Mouse (Mus musculus) limb, embryonic 13.5 days (tissue): ENCODE measurements around the gene Osbpl6. TPM values are rescaled to one million over a fixed set of nuclear protein-coding genes. Genes with fewer than 3 reads are reported as not detected.

Experiments
- ATAC-seq: fragments of 200-750 bp; cut with Nextera tagmentation; 2 replicates; pipeline ENCODE4 v1.8.0; 2017; ENCODE audit warnings: low read depth, moderate number of reproducible peaks, moderate TSS enrichment; ENCODE audit not compliant: low FRiP score
- H3K27ac ChIP-seq: fragments of 300-500 bp; sonication (generic); 2 replicates; pipeline ENCODE4 v1.5.1; 2015; ENCODE audit warnings: inconsistent platforms, mild to moderate bottlenecking, moderate library complexity
- H3K27me3 ChIP-seq: fragments of 300-500 bp; sonication (generic); 2 replicates; pipeline ENCODE4 v1.6.1; 2015; ENCODE audit warnings: mild to moderate bottlenecking, inconsistent platforms
- H3K36me3 ChIP-seq: fragments of 300-500 bp; sonication (generic); 2 replicates; pipeline ENCODE4 v1.6.1; 2015; ENCODE audit warnings: inconsistent platforms, mild to moderate bottlenecking, moderate library complexity
- H3K4me1 ChIP-seq: fragments of 300-500 bp; sonication (generic); 2 replicates; pipeline ENCODE4 v1.6.1; 2015; ENCODE audit warnings: inconsistent platforms
- H3K4me2 ChIP-seq: fragments of 300-500 bp; sonication (generic); replicated peaks from 2 replicates; pipeline ENCODE4 v1.6.1; 2015; ENCODE audit warnings: inconsistent platforms, mild to moderate bottlenecking, moderate library complexity
- H3K4me3 ChIP-seq: fragments of 300-500 bp; sonication (generic); 2 replicates; pipeline ENCODE4 v1.5.1; 2015; ENCODE audit warnings: moderate library complexity, mild to moderate bottlenecking, inconsistent platforms
- H3K9ac ChIP-seq: fragments of 300-500 bp; sonication (generic); 2 replicates; pipeline ENCODE4 v1.6.1; 2015; ENCODE audit warnings: mild to moderate bottlenecking, inconsistent platforms
- H3K9me3 ChIP-seq: fragments of 300-500 bp; sonication (generic); 2 replicates; pipeline ENCODE4 v1.6.1; 2016; ENCODE audit warnings: inconsistent platforms
- WGBS: fragments of 180-500 bp; shearing (Covaris S2); methylation state at CpG from one replicate; pipeline ENCODE4 v1.1.7; 2015; 5-methylcytosine and 5-hydroxymethylcytosine counted together
- polyA plus RNA-seq: library from polyadenylated mRNA; unstranded; fragments of >200 nt; fragmentation: Nextera tagmentation; extraction: Ambion mirVana; gene quantifications from 2 replicates; pipeline ENCODE4 v1.2.1, GENCODE M21; 2015

Gene Osbpl6
- polyA plus RNA-seq: 17.8 and 19.1 TPM in 2 replicates

DNA sequence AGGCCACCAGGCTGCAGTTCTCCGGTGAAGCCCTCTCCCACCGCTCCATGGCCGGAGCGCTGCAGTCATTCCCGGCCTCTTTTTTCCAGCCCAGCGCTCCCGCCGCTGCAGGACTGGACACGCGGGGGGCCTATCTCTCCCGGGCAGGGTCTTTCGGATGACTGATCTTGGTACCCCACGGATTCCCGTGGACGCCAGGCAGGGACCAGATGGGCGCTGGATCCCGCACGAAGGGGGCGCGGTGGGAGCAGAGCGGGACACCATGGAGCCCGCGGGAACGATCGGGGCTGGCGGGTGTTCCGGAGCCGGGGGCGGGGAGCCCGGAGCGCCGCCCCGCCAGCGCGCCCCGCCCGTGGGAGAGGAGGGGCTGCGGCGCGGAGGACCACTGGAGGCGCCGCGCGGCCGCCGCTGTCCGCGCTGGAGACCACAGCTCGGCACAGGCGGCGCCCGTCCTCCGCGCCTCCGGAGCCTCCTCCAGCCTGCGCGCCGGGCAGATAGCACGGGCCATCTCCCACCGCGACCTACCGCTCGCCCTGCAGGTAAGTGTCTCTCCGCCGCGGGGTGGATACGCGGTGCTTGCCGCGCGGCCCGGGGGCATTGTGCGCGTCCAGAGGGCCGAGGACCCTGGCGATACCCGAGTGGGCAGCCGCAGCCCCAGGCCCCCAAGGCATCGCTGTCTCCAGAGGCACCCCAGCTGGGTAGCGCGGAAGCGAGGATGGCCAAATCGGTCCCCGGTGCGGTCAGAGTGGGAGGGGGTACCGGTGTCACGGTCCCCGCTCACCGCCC is at the start of gene Osbpl6:
Gene Osbpl6 (plus strand): TSS at position 358 of the 786 bp plus-strand sequence.
- Histone ChIP-seq H3K27me3 (peaks cover 11% of the 10 kb centered on the region), H3K4me2 (peak within 1 kb of the TSS; percentile 88), H3K27ac (peak within 1 kb of the TSS; percentile 76), H3K9ac (peak within 1 kb of the TSS; percentile 89), H3K9me3 (no peaks in the 10 kb centered on the region), H3K4me1 (peaks cover 16% of the 10 kb centered on the region), H3K36me3 (no peaks in the 10 kb centered on the region), H3K4me3 (peak within 1 kb of the TSS; percentile 93)
- ATAC-seq: peak; percentile 94
- under 1% methylated on average over 78 of the region's 89 CpGs for WGBS

GRCm38 (mm10) chr2:76360226-76360625 is 46.1 kb upstream of the Osbpl6 start, which contains the start of gene Cyct:
Gene Cyct, minus strand, starts transcription at chr2:76360450.
- Histone ChIP-seq H3K4me1 (no peaks in the 10 kb centered on the region), H3K27ac (no peak within 1 kb of the TSS), H3K4me2 (no peak within 1 kb of the TSS), H3K9me3 (no peaks in the 10 kb centered on the region), H3K36me3 (no peaks in the 10 kb centered on the region), H3K9ac (no peak within 1 kb of the TSS), H3K4me3 (no peak within 1 kb of the TSS), H3K27me3 (no peaks in the 10 kb centered on the region)
- no peak for ATAC-seq
- 87% methylated on average over 11 of the region's 11 CpGs for WGBS

- H3K36me3 ChIP-seq: no peaks in the 10 kb centered on the region
- no peak overlapping the region for H3K9ac ChIP-seq
- H3K4me1 ChIP-seq: no peaks in the 10 kb centered on the region
- H3K27me3 ChIP-seq: no peaks in the 10 kb centered on the region
- H3K9me3 ChIP-seq: no peaks in the 10 kb centered on the region
- 36% methylated on average over 2 of the region's 2 CpGs for WGBS
- no peak overlapping the region for H3K4me2 ChIP-seq
- no peak overlapping the region for H3K27ac ChIP-seq
- ATAC-seq: no peak
- H3K4me3 ChIP-seq: no peak overlapping the region
Measured at GRCm38 (mm10) chr2:76362111-76362510, 44.2 kb upstream of the Osbpl6 start.

- ATAC-seq: no peak
Measured at GRCm38 (mm10) chr2:76365811-76366210, 40.5 kb upstream of the Osbpl6 start.

GRCm38 (mm10) chr2:76367188-76367922 is 39.0 kb upstream of the Osbpl6 start:
- no peak overlapping the region for H3K9ac ChIP-seq
- peaks cover 12% of the 10 kb centered on the region for H3K4me1 ChIP-seq
- no peak overlapping the region for H3K4me2 ChIP-seq
- no peaks in the 10 kb centered on the region for H3K27me3 ChIP-seq
- no peak overlapping the region for H3K4me3 ChIP-seq
- peaks cover 9% of the 10 kb centered on the region for H3K36me3 ChIP-seq
- no peak overlapping the region for H3K27ac ChIP-seq
- H3K9me3 ChIP-seq: no peaks in the 10 kb centered on the region
- no peak for ATAC-seq
- 21% methylated on average over 9 of the region's 9 CpGs for WGBS

More at GRCm38 (mm10) chr2:76365811-76366210, 40.5 kb upstream of the Osbpl6 start:
- Histone ChIP-seq H3K27me3 (no peaks in the 10 kb centered on the region), H3K27ac (no peak overlapping the region), H3K4me3 (no peak overlapping the region), H3K9me3 (no peaks in the 10 kb centered on the region), H3K36me3 (no peaks in the 10 kb centered on the region), H3K4me2 (no peak overlapping the region), H3K9ac (no peak overlapping the region), H3K4me1 (peaks cover 4% of the 10 kb centered on the region)
- WGBS: 62% methylated on average over 4 of the region's 4 CpGs

- no peak overlapping the region for H3K4me3 ChIP-seq
- no peak overlapping the region for H3K4me2 ChIP-seq
- no peak overlapping the region for H3K9ac ChIP-seq
- no peak for ATAC-seq
- H3K4me1 ChIP-seq: peaks cover 12% of the 10 kb centered on the region
- WGBS: 69% methylated on average over 13 of the region's 13 CpGs
- H3K36me3 ChIP-seq: peaks cover 22% of the 10 kb centered on the region
- H3K27ac ChIP-seq: no peak overlapping the region
- H3K9me3 ChIP-seq: no peaks in the 10 kb centered on the region
- no peaks in the 10 kb centered on the region for H3K27me3 ChIP-seq
Measured at GRCm38 (mm10) chr2:76368861-76369660, 37.2 kb upstream of the Osbpl6 start.

- peak within 1 kb of the TSS; percentile 86 for H3K9ac ChIP-seq
- no peaks in the 10 kb centered on the region for H3K27me3 ChIP-seq
- H3K4me3 ChIP-seq: peak within 1 kb of the TSS; percentile 95
- WGBS: under 1% methylated on average over 61 of the region's 61 CpGs
- H3K27ac ChIP-seq: 0 out of 2 replicates have a peak within 1 kb of the TSS, but pooled peaks have one; percentile 28
- peaks cover 12% of the 10 kb centered on the region for H3K4me1 ChIP-seq
- peak; percentile 87 for ATAC-seq
- H3K9me3 ChIP-seq: no peaks in the 10 kb centered on the region
- peaks cover 28% of the 10 kb centered on the region for H3K36me3 ChIP-seq
- H3K4me2 ChIP-seq: peak within 1 kb of the TSS; percentile 93
Measured at GRCm38 (mm10) chr2:76369821-76370655, 36.3 kb upstream of the Osbpl6 start, which contains the start of gene Rbm45. Gene Rbm45, plus strand, starts transcription at chr2:76369984.

DNA sequence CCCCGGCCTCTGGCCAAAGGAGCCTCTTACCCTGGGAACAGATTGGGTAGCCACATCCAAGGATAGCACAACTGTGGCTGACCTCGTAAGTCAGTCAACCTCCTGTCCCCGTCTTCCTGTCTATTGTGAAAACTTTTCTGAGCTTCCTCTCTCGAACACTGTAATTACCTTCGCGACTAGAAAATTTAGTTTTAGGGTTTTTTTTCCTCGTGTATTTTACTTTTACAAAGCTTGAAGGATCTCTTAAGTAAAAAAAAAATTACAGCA is 35.7 kb upstream of the Osbpl6 start:
- H3K27me3 ChIP-seq: no peaks in the 10 kb centered on the region
- ATAC-seq: no peak
- H3K4me1 ChIP-seq: peaks cover 12% of the 10 kb centered on the region
- H3K27ac ChIP-seq: no peak overlapping the region
- H3K9me3 ChIP-seq: no peaks in the 10 kb centered on the region
- peak overlapping the region; percentile 93 for H3K4me2 ChIP-seq
- WGBS: 4% methylated on average over 7 of the region's 7 CpGs
- peaks cover 32% of the 10 kb centered on the region for H3K36me3 ChIP-seq
- H3K4me3 ChIP-seq: peak overlapping the region; percentile 95
- peak overlapping the region; percentile 86 for H3K9ac ChIP-seq

DNA sequence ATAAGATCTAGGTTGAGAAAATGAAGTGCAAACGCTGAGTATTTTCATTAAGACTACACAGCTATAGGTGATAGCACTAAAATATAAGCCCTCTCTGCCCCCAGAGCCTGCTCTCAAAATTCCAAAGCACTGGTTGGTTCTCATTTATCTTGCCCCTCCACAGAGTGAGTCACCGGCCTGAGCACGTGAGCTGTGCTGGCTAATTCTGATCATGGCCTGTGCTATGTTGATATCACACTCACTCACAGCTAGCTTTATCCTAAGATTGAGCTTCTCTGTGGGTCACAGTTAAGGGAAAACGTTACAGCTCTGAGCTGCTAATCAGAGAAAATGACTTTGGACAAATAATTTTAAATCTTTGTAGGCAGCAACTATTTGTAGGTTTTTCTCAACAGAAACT is 34.1 kb upstream of the Osbpl6 start:
- peaks cover 12% of the 10 kb centered on the region for H3K4me1 ChIP-seq
- H3K27me3 ChIP-seq: no peaks in the 10 kb centered on the region
- no peak overlapping the region for H3K4me3 ChIP-seq
- H3K9ac ChIP-seq: no peak overlapping the region
- H3K27ac ChIP-seq: no peak overlapping the region
- peaks cover 41% of the 10 kb centered on the region for H3K36me3 ChIP-seq
- no peaks in the 10 kb centered on the region for H3K9me3 ChIP-seq
- ATAC-seq: no peak
- no peak overlapping the region for H3K4me2 ChIP-seq
- WGBS: 87% methylated on average over 4 of the region's 4 CpGs

GRCm38 (mm10) chr2:76374544-76375206 is 31.6 kb upstream of the Osbpl6 start:
- Histone ChIP-seq H3K4me1 (peaks cover 12% of the 10 kb centered on the region), H3K4me2 (no peak overlapping the region), H3K27me3 (no peaks in the 10 kb centered on the region), H3K4me3 (no peak overlapping the region), H3K27ac (no peak overlapping the region), H3K9ac (no peak overlapping the region), H3K36me3 (peaks cover 64% of the 10 kb centered on the region), H3K9me3 (no peaks in the 10 kb centered on the region)
- 92% methylated on average over 6 of the region's 6 CpGs for WGBS
- ATAC-seq: no peak

- Histone ChIP-seq H3K9ac (no peak overlapping the region), H3K4me1 (no peaks in the 10 kb centered on the region), H3K36me3 (peaks cover 77% of the 10 kb centered on the region), H3K9me3 (no peaks in the 10 kb centered on the region), H3K27me3 (no peaks in the 10 kb centered on the region), H3K27ac (no peak overlapping the region), H3K4me2 (no peak overlapping the region), H3K4me3 (no peak overlapping the region)
- no peak for ATAC-seq
- WGBS: 93% methylated on average over 19 of the region's 19 CpGs
Measured at GRCm38 (mm10) chr2:76378646-76379045, 27.7 kb upstream of the Osbpl6 start.
